Mouse (Mus musculus): ENCODE results near the gene Mindy2. TPM values are rescaled to one million over a fixed set of nuclear protein-coding genes. Genes with fewer than 3 reads are reported as not detected.

Mindy2 gene
- total RNA-seq, 1 experiment from 2014 or later: 29.6 TPM

DNA sequence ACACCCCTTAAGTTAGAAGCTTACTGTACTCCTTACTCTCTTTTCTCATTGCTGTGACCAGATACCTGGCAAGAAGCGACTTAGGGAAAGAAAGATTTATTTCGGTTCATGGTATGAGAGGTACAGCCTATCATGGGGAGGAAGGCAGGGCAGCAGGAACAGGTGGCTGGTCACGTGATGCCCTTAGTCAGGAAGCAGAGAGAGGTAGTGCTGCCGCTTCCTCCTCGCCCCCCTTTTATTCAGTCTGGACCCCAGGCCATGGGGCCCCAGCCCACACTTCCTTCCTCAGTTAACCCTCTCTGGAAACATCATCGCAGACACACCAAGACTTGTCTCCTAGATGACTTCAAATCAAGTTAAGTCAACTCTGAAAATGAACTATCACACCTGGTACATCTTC is 14.3 kb upstream of the Mindy2 start:
- ATAC-seq (replicated peaks; ENCODE audit: insufficient number of reproducible peaks, low FRiP score, low TSS enrichment, poor library complexity, severe bottlenecking): peak; percentile 70

DNA sequence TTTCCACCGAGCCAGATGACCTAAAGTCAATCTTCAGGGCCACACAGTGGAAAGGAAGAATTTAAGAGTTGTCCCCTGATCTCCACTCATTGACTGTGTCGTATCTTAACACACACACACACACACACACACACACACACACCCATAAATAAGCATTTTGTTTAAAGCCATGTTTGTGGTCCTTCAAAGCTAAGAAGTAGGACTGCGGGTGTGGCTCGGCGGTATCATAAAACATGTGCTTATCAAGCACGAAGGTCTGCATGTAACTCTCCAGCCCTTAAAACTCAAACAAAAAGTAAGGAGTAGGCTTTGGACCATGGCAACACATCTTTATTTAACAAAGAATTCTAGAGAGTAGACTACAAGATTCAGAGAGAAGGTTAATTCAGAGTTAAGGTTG is 13.4 kb upstream of the Mindy2 start:
- ATAC-seq (replicated peaks; ENCODE audit: insufficient number of reproducible peaks, low FRiP score, low TSS enrichment, poor library complexity, severe bottlenecking): no peak

DNA sequence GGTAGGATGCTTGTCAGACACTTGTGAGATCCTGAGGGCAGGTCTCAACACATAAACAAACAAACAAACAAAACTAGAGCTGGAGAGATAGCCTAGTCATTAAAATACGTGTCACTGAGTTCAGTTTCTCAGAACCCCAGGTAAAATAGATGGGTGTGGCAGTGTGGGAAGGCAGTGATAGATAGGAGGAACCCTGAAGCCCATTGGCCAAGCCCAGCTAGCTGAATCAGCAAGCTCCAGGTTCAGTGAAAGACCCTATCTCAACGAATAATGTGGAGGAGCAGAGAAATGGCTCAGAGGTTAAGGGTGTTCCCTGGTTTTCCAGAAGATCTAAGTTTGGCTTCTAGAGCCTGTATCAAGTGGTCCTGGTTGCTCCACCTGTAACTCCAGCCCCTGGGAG is 12.2 kb upstream of the Mindy2 start:
- no peak for ATAC-seq (replicated peaks; ENCODE audit: insufficient number of reproducible peaks, low FRiP score, low TSS enrichment, poor library complexity, severe bottlenecking)

DNA sequence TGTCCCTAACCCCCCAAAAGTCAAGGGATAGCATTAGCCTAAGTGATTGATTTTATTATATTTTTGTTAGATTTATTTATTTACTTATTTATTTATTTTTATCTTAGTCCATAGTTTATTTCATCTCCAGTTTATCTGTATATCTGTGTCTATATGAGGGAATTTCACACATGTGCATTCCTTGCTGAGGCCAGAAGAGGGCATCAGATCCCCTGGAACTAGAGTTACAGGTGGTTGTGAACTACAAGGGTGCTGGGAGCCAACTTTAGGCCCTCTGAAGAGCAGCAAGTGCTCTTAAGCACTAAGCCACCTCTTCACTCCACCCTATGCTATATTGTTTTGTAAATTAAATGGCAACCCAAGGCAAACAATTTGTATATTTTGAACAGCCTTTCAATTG is 11.1 kb upstream of the Mindy2 start:
- no peak for ATAC-seq (replicated peaks; ENCODE audit: insufficient number of reproducible peaks, low FRiP score, low TSS enrichment, poor library complexity, severe bottlenecking)

DNA sequence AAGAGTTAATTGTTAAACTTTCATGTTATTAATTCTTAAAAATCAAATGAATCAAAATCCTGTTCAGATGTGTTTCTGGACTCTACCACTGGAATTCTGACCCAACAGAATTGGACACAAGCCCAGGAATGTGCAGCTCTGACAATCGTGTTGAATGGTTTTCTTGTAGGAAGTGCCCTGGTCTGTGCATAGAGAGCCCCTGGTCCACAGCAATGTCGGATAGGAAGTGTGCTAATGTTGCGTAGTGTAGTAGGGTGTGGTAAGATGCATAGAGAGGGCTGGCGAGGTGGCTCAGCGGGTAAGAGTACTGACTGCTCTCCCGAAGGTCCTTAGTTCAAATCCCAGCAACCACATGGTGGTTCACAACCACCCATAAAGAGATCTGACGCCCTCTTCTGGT is 9.8 kb upstream of the Mindy2 start:
- no peak for ATAC-seq (replicated peaks; ENCODE audit: insufficient number of reproducible peaks, low FRiP score, low TSS enrichment, poor library complexity, severe bottlenecking)

DNA sequence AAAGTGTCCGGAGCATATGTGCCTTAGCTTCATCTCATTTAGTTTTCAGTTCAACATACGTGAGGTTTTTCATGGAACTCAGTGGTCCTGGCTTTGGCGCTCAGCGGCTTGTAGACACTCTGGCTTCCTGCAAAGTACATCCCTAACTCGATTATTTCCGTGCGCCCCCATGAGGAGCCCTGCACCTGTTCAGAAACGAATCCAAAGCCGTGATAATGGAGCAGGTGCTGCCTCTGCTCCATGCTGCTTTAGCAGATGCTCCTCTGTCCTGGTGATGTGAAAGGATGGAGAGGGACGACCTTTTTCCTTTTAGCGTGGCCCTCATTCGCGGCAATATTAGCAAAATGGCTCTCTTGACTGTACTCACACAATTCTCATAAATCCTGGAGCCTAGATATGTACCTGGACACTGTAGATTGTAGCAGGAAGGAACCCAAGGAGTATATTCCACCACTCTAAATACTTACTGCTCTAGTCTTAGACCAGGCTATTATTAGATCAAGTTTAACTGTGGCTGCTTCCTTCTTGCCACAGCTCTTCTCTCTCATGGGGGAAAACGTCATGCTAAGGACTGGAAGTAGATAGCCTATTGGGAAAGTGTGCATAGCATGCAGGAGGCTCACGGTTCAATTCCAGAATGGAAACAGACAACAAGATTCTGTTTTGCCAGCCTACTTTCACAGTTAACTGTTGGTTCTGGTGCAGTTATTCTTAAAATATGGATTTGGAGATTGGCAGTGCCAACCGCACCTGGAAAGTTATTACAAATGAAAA is 8.6 kb upstream of the Mindy2 start:
- no peak for ATAC-seq (replicated peaks; ENCODE audit: insufficient number of reproducible peaks, low FRiP score, low TSS enrichment, poor library complexity, severe bottlenecking)

DNA sequence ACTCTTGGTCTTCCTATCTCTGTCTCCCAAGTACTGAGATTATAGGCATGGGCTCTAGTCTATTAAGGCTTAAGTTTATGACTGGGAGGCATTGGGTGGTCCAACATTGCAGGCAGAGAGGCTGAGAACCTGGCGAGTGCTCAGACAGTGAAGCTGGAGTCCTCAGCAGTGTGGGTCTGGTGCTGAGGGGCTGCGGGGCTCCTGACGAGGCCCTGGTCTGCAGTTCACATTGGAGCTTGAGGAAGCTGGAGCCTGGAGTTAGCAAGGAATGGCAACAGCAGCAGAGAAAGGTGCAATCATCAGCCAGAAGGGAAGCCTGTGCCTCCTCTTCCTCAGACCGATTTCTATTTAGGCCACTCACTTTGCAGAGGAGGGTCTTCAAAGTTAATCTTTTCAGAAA is 7.9 kb upstream of the Mindy2 start:
- no peak for ATAC-seq (replicated peaks; ENCODE audit: insufficient number of reproducible peaks, low FRiP score, low TSS enrichment, poor library complexity, severe bottlenecking)

DNA sequence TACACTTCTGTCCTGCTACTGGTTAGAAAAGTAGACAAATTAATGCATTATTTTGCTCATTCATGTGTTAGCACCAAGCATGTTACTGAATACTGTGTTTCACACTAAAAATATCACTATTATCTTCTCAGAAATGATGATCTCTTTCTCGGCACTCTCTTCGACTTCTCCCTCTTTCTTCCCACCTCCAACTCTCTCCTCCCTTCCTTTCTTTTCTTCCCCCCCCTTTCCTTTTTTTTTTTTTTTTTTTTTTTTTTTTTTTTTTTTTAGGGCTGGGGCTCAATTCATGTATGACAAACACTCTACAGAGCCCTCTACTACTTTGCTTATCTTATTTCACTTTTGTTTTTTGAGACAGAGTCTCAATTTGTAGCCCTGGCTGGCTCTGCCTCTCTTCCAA is 1.3 kb upstream of the Mindy2 start:
- no peak for ATAC-seq (replicated peaks; ENCODE audit: insufficient number of reproducible peaks, low FRiP score, low TSS enrichment, poor library complexity, severe bottlenecking)

DNA sequence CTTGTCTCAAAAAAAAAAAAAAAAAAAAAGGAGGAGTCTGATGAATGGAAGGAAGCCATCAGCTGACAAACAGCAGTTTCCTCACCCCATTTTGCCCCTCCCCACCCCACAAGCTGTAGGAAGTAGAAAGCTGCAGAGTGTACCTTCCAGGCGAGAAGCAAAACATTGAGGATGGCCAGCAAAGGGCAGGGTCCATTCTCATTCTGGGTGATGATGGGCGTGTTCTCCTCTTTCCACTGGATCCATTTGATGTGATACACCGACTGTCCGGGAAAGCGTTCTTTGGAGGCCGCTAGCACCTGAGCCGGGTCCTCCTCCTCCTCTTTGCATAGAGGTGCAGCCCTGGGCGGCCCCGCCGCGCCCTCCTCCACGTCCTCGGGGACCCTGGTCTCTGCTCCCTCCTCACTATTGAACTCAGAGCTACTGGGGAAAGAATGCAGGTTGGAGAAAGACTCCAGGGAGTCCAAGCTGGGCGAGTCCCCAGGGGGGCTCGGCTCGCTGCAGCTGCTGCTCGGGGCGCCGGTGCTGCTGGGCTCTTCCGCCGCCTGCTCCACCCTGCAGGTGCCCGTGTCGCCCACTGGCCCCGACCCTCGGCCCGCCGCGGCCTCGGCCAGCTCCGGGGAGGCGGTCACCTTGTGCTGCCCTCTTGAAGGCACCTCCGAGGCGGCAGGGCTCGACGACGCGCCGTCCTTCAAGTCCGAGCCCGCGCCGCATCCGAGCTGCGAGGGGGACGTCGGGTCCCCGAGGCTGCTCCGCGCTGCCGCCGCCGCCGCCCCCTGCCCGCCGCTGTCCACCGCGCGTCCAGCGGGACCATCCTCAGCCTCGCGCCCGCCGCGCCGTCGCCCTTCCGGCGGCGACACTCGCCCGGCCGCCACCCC is 605 bp downstream of the Mindy2 start, which contains the start of gene Gm10642:
Gene Gm10642 (plus strand): TSS at position 122 of the 878 bp plus-strand sequence.
- ATAC-seq (replicated peaks; ENCODE audit: insufficient number of reproducible peaks, low FRiP score, low TSS enrichment, poor library complexity, severe bottlenecking): peak; percentile 75

DNA sequence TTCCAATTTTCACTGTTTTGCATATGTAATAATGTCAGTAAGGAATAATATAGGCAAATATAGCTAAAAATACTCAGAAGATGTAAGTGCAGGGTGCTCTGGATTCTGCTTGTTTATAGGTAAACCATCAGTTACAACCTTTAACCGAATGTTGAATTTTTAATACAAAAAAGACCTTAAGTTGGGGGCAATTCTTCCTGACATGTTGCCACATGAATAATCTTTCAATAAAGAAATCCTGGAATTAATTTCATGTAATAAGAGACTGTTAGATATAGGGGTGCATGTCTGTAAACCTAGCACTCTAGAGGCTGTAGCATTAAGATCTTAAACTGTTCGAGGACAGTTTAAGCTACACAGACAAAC is 1.2 kb downstream of the Mindy2 start:
- ATAC-seq (replicated peaks; ENCODE audit: insufficient number of reproducible peaks, low FRiP score, low TSS enrichment, poor library complexity, severe bottlenecking): no peak

DNA sequence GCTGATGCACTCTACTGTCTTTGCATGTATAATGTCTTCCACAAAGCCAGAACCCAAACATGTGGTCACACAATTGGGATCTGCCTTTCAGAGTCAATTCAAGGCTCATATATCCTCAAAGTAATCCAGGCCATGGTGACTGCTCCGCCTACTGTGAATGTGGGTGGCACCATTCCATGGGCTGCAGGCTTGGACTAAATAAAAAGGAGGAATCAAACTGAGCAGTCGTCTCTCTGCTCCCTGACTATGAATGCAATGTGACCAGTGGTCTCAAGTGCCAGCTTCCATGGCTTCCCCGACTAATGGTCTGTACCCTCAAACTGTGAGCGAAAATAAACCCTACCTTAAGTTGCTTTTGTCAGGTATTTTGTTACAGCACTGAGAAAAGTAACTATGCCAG is 2.5 kb downstream of the Mindy2 start:
- no peak for ATAC-seq (replicated peaks; ENCODE audit: insufficient number of reproducible peaks, low FRiP score, low TSS enrichment, poor library complexity, severe bottlenecking)

DNA sequence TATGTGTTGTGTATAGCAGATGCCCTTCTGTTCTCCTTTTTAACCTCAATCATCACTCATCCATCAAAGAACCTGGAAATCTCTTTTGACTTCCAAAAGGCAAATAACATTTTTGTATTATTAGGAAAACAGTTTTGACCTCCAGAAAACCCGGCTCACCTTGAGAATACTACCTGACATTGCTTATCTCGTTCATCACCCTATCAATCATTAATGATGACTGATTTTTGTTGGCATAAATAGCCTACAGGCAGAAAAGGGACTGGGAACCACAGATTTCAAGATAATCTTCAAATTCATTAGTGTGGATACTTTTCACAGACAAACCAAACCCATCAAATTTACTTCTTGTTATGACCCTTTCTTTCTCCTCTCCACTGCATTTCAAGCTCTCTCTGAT is 3.1 kb downstream of the Mindy2 start:
- no peak for ATAC-seq (replicated peaks; ENCODE audit: insufficient number of reproducible peaks, low FRiP score, low TSS enrichment, poor library complexity, severe bottlenecking)

DNA sequence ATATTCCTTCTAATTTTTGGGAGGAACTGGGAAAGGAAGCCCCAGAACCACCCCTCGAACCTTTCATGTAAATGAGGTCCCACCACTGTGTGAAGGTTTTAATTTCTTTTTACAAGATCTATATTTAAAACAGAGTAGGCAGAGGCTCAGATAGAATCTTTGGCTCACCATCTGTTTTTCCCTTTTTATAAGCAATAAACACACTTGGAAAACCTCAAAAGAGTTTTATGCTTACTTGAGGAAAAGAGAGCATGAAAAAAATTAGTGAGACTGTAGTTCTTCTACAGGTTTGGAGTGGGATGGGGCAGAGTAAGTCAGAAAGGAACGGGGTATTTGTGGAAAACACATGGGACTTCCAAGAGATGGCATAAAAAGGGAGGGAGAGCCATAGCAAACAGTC is 4.8 kb downstream of the Mindy2 start:
- no peak for ATAC-seq (replicated peaks; ENCODE audit: insufficient number of reproducible peaks, low FRiP score, low TSS enrichment, poor library complexity, severe bottlenecking)

DNA sequence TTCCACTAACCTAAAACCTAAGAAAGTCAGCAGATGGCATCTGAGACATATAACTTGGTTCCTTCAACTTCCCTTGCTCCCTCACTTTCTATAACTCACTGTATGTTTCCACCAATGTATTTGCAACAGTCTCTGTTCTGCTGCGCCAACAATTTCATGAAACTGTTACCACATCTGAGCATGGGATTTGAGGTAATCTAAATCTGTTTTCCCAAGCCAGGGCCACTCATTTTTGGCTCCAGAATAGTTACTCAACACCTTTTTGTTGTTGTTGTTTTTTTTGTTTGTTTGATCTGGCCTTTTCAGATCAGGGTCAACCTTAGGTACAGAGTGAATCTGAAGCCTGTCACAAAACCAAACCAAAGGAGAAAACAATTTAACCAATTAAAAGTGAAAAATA is 6.0 kb downstream of the Mindy2 start:
- ATAC-seq (replicated peaks; ENCODE audit: insufficient number of reproducible peaks, low FRiP score, low TSS enrichment, poor library complexity, severe bottlenecking): no peak

DNA sequence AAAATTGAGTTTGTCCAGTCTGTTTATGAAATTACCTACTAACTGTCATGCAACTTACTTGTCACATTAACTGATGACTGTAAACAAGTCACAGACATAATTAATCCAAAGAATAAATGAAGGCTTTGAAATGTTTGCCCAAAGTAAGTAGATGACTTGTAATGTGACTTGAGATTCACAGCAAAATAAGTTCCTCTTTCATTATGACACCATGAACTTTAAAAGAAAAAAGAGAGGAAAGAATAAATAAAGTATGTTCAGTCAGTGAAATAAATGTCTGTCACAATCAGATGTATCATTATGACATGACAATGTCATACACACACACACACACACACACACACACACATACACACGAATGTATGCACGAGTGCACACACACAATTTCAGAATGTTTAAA is 6.7 kb downstream of the Mindy2 start:
- ATAC-seq (replicated peaks; ENCODE audit: insufficient number of reproducible peaks, low FRiP score, low TSS enrichment, poor library complexity, severe bottlenecking): no peak

DNA sequence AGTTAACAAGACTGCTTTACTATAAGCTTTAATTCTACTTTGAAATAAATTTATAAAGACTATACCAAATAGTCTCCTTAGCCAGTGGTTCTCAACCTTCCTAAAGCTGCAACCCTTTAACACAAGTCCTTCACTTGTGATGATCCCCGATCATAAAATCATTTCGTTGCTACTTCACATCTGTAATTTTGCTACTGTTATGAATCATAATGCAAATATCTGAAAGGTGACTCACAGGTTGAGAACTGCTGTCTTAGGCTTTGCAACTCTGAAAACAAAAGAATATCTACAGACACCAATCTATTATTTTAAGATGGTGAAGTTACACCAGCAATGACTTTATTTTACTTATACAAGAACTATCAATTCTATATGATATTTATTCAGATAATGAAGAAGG is 20.2 kb downstream of the Mindy2 start:
- ATAC-seq (replicated peaks; ENCODE audit: insufficient number of reproducible peaks, low FRiP score, low TSS enrichment, poor library complexity, severe bottlenecking): no peak

DNA sequence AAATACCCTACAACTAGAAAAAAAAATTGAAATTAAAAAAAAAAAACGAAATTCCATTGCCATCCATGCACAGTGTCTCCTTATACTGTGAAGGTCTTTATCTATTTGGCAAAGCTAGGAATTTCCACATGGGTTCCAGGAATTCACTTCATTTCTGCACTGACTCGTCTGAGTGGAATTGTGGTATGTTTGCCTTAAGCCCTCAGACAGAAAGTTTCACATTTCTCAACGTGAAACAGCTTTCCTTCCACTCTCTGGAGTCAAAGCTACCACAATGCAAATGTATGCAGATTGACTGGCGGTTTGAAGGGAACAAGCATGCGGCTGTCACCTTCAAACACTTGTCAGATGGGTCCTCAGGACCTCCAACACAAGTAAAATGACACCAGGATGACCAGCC is 25.3 kb downstream of the Mindy2 start:
- no peak for ATAC-seq (replicated peaks; ENCODE audit: insufficient number of reproducible peaks, low FRiP score, low TSS enrichment, poor library complexity, severe bottlenecking)

DNA sequence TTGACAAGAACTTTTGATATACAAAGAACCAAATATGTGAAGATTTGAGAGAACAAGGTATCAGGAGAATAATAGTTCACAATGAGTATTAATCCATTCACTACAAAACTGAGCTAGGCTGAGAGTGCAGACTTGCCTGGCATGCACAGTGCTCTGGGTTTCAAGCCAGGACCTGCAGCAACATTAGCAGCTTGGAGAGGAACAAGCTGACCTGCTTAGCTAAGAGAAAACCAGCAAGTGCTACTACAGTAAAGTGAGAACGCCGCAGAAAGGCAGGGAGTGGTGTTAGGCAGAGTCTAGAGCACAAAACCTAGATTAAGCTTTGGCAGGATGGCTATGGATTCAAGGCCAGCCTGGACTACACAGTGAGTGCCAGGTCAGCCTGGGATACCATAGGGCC is 27.3 kb downstream of the Mindy2 start:
- no peak for ATAC-seq (replicated peaks; ENCODE audit: insufficient number of reproducible peaks, low FRiP score, low TSS enrichment, poor library complexity, severe bottlenecking)

DNA sequence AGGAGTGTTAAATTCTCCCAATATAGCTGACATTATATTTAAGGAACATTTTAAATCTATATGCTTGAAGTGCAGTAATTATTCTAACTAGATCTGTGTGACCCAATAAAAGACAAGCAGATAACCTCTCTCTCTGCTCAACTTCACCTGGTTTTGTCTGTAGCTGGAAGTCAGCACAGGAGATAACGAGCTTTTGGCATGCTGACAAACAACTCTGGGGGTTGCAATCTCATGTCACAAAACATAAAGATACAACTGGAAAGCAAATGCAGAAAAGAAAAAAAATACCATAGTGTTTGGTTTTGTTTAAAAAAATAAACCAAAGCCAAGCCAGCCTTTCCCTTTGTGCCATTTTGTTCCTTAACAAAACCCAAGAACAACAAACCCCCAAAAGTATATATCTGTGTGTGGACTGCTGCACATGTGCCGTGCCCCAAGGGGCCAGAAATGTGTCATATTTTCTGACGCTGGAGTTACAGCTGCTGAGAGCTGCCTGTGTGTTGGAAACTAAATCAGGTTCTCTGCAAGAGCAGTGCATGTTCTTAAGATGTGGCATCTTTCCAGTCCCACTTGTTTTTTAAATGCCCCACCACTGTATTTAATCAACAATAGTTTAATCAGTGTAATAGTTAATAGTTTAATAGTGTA is 45.8 kb downstream of the Mindy2 start:
- no peak for ATAC-seq (replicated peaks; ENCODE audit: insufficient number of reproducible peaks, low FRiP score, low TSS enrichment, poor library complexity, severe bottlenecking)
